Mouse (Mus musculus): ENCODE measurements around the gene Glipr1.
"Not testable (repeated sequence)": the region's sequence is repeated elsewhere in the genome, so short reads cannot be mapped to it uniquely, and the experiment has no call there.

The Glipr1 gene

GRCm38 (mm10) chr10:112002544-112003215 is at the start of gene Glipr1:
Gene Glipr1, minus strand, starts transcription at chr10:112002631.
- peak; percentile 97 for DNase-seq (ENCODE audit: low read depth)

GRCm38 (mm10) chr10:112051956-112052355 is 49.5 kb upstream of the Glipr1 start:
- DNase-seq (ENCODE audit: low read depth): peak; percentile 59

GRCm38 (mm10) chr10:112051220-112051619 is 48.8 kb upstream of the Glipr1 start:
- peak; percentile 73 for DNase-seq (ENCODE audit: low read depth)

- DNase-seq (ENCODE audit: low read depth): not testable (repeated sequence)
Measured at GRCm38 (mm10) chr10:112044283-112044682, 41.9 kb upstream of the Glipr1 start.

- not testable (repeated sequence) for DNase-seq (ENCODE audit: low read depth)
Measured at GRCm38 (mm10) chr10:112043523-112043922, 41.1 kb upstream of the Glipr1 start.

GRCm38 (mm10) chr10:112028689-112029088 is 26.3 kb upstream of the Glipr1 start:
- not testable (repeated sequence) for DNase-seq (ENCODE audit: low read depth)

- DNase-seq (ENCODE audit: low read depth): peak; percentile 22
Measured at GRCm38 (mm10) chr10:112023585-112023984, 21.2 kb upstream of the Glipr1 start.

- DNase-seq (ENCODE audit: low read depth): not testable (repeated sequence)
Measured at GRCm38 (mm10) chr10:112009511-112009910, 7.1 kb upstream of the Glipr1 start.

- DNase-seq (ENCODE audit: low read depth): peak; percentile 84
Measured at GRCm38 (mm10) chr10:112001756-112002520, 493 bp downstream of the Glipr1 start.

- DNase-seq (ENCODE audit: low read depth): peak; percentile 55
Measured at GRCm38 (mm10) chr10:112001350-112001749, 1.1 kb downstream of the Glipr1 start.

- peak; percentile 98 for DNase-seq (ENCODE audit: low read depth)
Measured at GRCm38 (mm10) chr10:112000568-112000967, 1.9 kb downstream of the Glipr1 start.

GRCm38 (mm10) chr10:111999765-112000164 is 2.7 kb downstream of the Glipr1 start:
- DNase-seq (ENCODE audit: low read depth): no peak

- DNase-seq (ENCODE audit: low read depth): no peak
Measured at GRCm38 (mm10) chr10:111997671-111998070, 4.8 kb downstream of the Glipr1 start.

GRCm38 (mm10) chr10:111996911-111997347 is 5.5 kb downstream of the Glipr1 start:
- peak; percentile 97 for DNase-seq (ENCODE audit: low read depth)

- DNase-seq (ENCODE audit: low read depth): peak; percentile 95
Measured at GRCm38 (mm10) chr10:111996549-111996904, 5.9 kb downstream of the Glipr1 start.

- DNase-seq (ENCODE audit: low read depth): peak; percentile 94
Measured at GRCm38 (mm10) chr10:111995803-111996548, 6.5 kb downstream of the Glipr1 start.

- DNase-seq (ENCODE audit: low read depth): peak; percentile 79
Measured at GRCm38 (mm10) chr10:111986453-111986852, 16.0 kb downstream of the Glipr1 start.

GRCm38 (mm10) chr10:111983070-111983469 is 19.4 kb downstream of the Glipr1 start:
- peak; percentile 72 for DNase-seq (ENCODE audit: low read depth)

GRCm38 (mm10) chr10:111977584-111977983 is 24.8 kb downstream of the Glipr1 start:
- peak; percentile 78 for DNase-seq (ENCODE audit: low read depth)

GRCm38 (mm10) chr10:111972542-111973361 is 29.7 kb downstream of the Glipr1 start, which contains the start of gene Krr1:
Gene Krr1, plus strand, starts transcription at chr10:111972664.
- DNase-seq (ENCODE audit: low read depth): peak; percentile 98

- no peak for DNase-seq (ENCODE audit: low read depth)
Measured at GRCm38 (mm10) chr10:111971929-111972328, 30.5 kb downstream of the Glipr1 start.

Data from 416B (cell line).